In genomic region chr10:127614236-127615033, GRCm38 (mm10) we compare ENCODE assay signal across 8 mouse cellular contexts. TPM values are rescaled to one million over a fixed set of nuclear protein-coding genes. Genes with fewer than 3 reads are reported as not detected.
A peak's percentile ranks its signal among the peaks of the same experiment; 100 is the strongest.
DNase-seq lines count a peak whose midpoint lies in the region; ATAC-seq and TF ChIP-seq lines count a peak whose summit lies in the region.

No protein-coding gene starts in this region.

- WGBS in lung, embryonic 16.5 days = 32% methylated on average over 12 of the region's 12 CpGs
- 12% methylated on average over 11 of the region's 12 CpGs for WGBS in limb, embryonic 11.5 days
- 78% methylated on average over 12 of the region's 12 CpGs for WGBS in small intestine, adult 2 months

- peak overlapping the region; percentile 16; the same call in 1 of the 2 replicates for H3K4me2 ChIP-seq in lung, embryonic 16.5 days (ENCODE audit: low read depth, low read length)
- H3K4me2 ChIP-seq in limb, embryonic 11.5 days (ENCODE audit: low read depth, severe bottlenecking) = peak overlapping the region; percentile 29; the same call in 1 of the 2 replicates

- peaks cover 15% of the 10 kb centered on the region for H3K36me3 ChIP-seq in lung, embryonic 16.5 days (ENCODE audit: control insufficient read depth, insufficient read depth, low read length)
- H3K36me3 ChIP-seq in limb, embryonic 11.5 days (ENCODE audit: control insufficient read depth, insufficient read depth, low read length) = peaks cover 10% of the 10 kb centered on the region
- H3K36me3 ChIP-seq in small intestine, adult 2 months (ENCODE audit: control insufficient read depth, insufficient read depth, low read length) = peaks cover 19% of the 10 kb centered on the region

- H3K4me1 ChIP-seq in lung, embryonic 16.5 days (replicated peaks; ENCODE audit: control insufficient read depth, insufficient read depth, low read length) = peaks cover 56% of the 10 kb centered on the region
- peaks cover 54% of the 10 kb centered on the region for H3K4me1 ChIP-seq in limb, embryonic 11.5 days (ENCODE audit: control insufficient read depth, insufficient read depth, low read length)
- peaks cover 41% of the 10 kb centered on the region for H3K4me1 ChIP-seq in small intestine, adult 2 months (ENCODE audit: control insufficient read depth, insufficient read depth, insufficient read length, low read length)

- H3K27ac ChIP-seq in lung, embryonic 16.5 days (ENCODE audit: low read length) = peak overlapping the region; percentile 73
- H3K27ac ChIP-seq in limb, embryonic 11.5 days (replicated peaks; ENCODE audit: low read depth, low read length) = peak overlapping the region; percentile 89
- H3K27ac ChIP-seq in small intestine, adult 2 months (ENCODE audit: insufficient read depth, low read depth, low read length) = peak overlapping the region; percentile 46; the same call in 1 of the 2 replicates

- no peak overlapping the region for H3K4me3 ChIP-seq in lung, embryonic 16.5 days (ENCODE audit: low read length)
- no peak overlapping the region for H3K4me3 ChIP-seq in limb, embryonic 11.5 days (ENCODE audit: low read depth, low read length)
- H3K4me3 ChIP-seq in small intestine, adult 2 months (ENCODE audit: low read depth, low read length) = no peak overlapping the region

- TF ChIP-seq POLR2A in small intestine, adult 2 months (IDR thresholded peaks at IDR 0.05; ENCODE audit: low read depth, low read length) = no peak

- H3K9ac ChIP-seq in lung, embryonic 16.5 days (ENCODE audit: low read length) = 0 out of 2 replicates have a peak overlapping the region, but pooled peaks have one; percentile 8
- H3K9ac ChIP-seq in limb, embryonic 11.5 days (ENCODE audit: low read length) = no peak overlapping the region

- no peak for ATAC-seq in cerebellum, adult (ENCODE audit: insufficient number of reproducible peaks, low FRiP score, low TSS enrichment)
- ATAC-seq in lung, embryonic 16.5 days (ENCODE audit: low read depth) = peak; percentile 55
- 0 out of 2 replicates have a peak, but pooled peaks have one; percentile 56 for ATAC-seq in limb, embryonic 11.5 days (ENCODE audit: insufficient number of reproducible peaks, low FRiP score, low TSS enrichment, low read depth)

- H3K9me3 ChIP-seq in lung, embryonic 16.5 days (ENCODE audit: control insufficient read depth, low read length) = no peaks in the 10 kb centered on the region
- no peaks in the 10 kb centered on the region for H3K9me3 ChIP-seq in limb, embryonic 11.5 days (ENCODE audit: control insufficient read depth, low read length)

- no peak for TF ChIP-seq CTCF in small intestine, adult 2 months (IDR thresholded peaks at IDR 0.05; ENCODE audit: extremely low read depth, insufficient read length, insufficient replicate concordance, low read depth, low read length)

- no peaks in the 10 kb centered on the region for H3K27me3 ChIP-seq in lung, embryonic 16.5 days (ENCODE audit: control insufficient read depth, insufficient read depth, low read depth, low read length)
- H3K27me3 ChIP-seq in limb, embryonic 11.5 days (ENCODE audit: control insufficient read depth, insufficient read depth, low read length) = no peaks in the 10 kb centered on the region
- no peaks in the 10 kb centered on the region for H3K27me3 ChIP-seq in small intestine, adult 2 months (ENCODE audit: control insufficient read depth, insufficient read depth, low read length)

- DNase-seq in cerebellum, adult 8-10 months = peak; percentile 31
- no peak for DNase-seq in lung, adult 18-20 months
- DNase-seq in limb, embryonic 11.5 days (ENCODE audit: low spot score) = peak; percentile 49
- no peak for DNase-seq in adrenal gland, postnatal 25 days
- DNase-seq in thymus, postnatal 10 days (ENCODE audit: low spot score in 2 of 2) = no peak

RNA-seq across cellular contexts. Expression of gene Lrp1, which starts 6.5 kb away (rescaled TPM):
- 78.9 and 83.6 TPM in 2 replicates for polyA plus RNA-seq in lung, embryonic 16.5 days (2015; fragmentation: Nextera tagmentation; extraction: Ambion mirVana)
- 57.6 and 63.2 TPM in 2 replicates for polyA plus RNA-seq in limb, embryonic 11.5 days (2014; fragmentation: Nextera tagmentation; extraction: Ambion mirVana)
- 82.4 and 200 TPM in 2 replicates for polyA plus RNA-seq in small intestine, adult 2 months (2012; rRNA removed)
- total RNA-seq in adrenal gland, postnatal 25 days (2021) = 196 and 254 TPM in 2 replicates

RNA-seq across cellular contexts. Expression of gene Stat6, which starts 28.4 kb away (rescaled TPM):
- polyA plus RNA-seq in lung, embryonic 16.5 days (2015; fragmentation: Nextera tagmentation; extraction: Ambion mirVana) = 47.4 and 49.2 TPM in 2 replicates
- polyA plus RNA-seq in limb, embryonic 11.5 days (2014; fragmentation: Nextera tagmentation; extraction: Ambion mirVana) = 5.7 and 7.2 TPM in 2 replicates
- polyA plus RNA-seq in small intestine, adult 2 months (2012; rRNA removed) = 45.7 and 101 TPM in 2 replicates
- total RNA-seq in adrenal gland, postnatal 25 days (2021) = 117 and 121 TPM in 2 replicates

RNA-seq across cellular contexts. Expression of gene Nemp1, which starts 52.3 kb away (rescaled TPM):
- 12.6 and 13.2 TPM in 2 replicates for polyA plus RNA-seq in lung, embryonic 16.5 days (2015; fragmentation: Nextera tagmentation; extraction: Ambion mirVana)
- polyA plus RNA-seq in limb, embryonic 11.5 days (2014; fragmentation: Nextera tagmentation; extraction: Ambion mirVana) = 12.5 and 15.0 TPM in 2 replicates
- polyA plus RNA-seq in small intestine, adult 2 months (2012; rRNA removed) = 0.67 and 2.5 TPM in 2 replicates
- 9.6 and 13.7 TPM in 2 replicates for total RNA-seq in adrenal gland, postnatal 25 days (2021)

RNA-seq across cellular contexts. Expression of gene Nab2, which starts 53.9 kb away (rescaled TPM):
- polyA plus RNA-seq in lung, embryonic 16.5 days (2015; fragmentation: Nextera tagmentation; extraction: Ambion mirVana) = 16.2 and 17.9 TPM in 2 replicates
- 12.7 and 13.1 TPM in 2 replicates for polyA plus RNA-seq in limb, embryonic 11.5 days (2014; fragmentation: Nextera tagmentation; extraction: Ambion mirVana)
- 9.4 and 31.8 TPM in 2 replicates for polyA plus RNA-seq in small intestine, adult 2 months (2012; rRNA removed)
- total RNA-seq in adrenal gland, postnatal 25 days (2021) = 19.0 and 21.7 TPM in 2 replicates

Comparison
In these comparisons a context has a peak if more than half of its experiments do, and no peak if none do; other contexts are left out.
1. DNase-seq: peak in cerebellum, adult 8-10 months (single experiment) and limb, embryonic 11.5 days (single experiment); none in lung, adult 18-20 months (0 of 2), adrenal gland, postnatal 25 days (single experiment) and thymus, postnatal 10 days (0 of 2).
2. Peak in every context shown above with its lines, with median percentiles within 50 percentile points of each other: H3K27ac ChIP-seq.